Mouse (Mus musculus): Measurements from ENCODE around the gene Pigw. TPM values are rescaled to one million over a fixed set of nuclear protein-coding genes. Genes with fewer than 3 reads are reported as not detected.

Gene Pigw
- polyA plus RNA-seq, 1 experiment from 2014 or later: 2.0 TPM

Small RNA genes within 50 kb of the gene (microRNA-seq; reads per million reads assigned to microRNA genes)
- gene Gm23564: not detected

Other genes with a start within 250 kb of the Pigw start
- 9.4 and 10.7 TPM in 2 replicates for gene Mrm1, start 60.8 kb downstream of the Pigw start, polyA plus RNA-seq (2016; fragmentation: Nextera tagmentation; extraction: Ambion mirVana)
- 9.8 and 12.3 TPM in 2 replicates for gene Dhrs11, start 51.3 kb downstream of the Pigw start, polyA plus RNA-seq (2016; fragmentation: Nextera tagmentation; extraction: Ambion mirVana)
- gene Ggnbp2, start 9.5 kb downstream of the Pigw start, polyA plus RNA-seq (2016; fragmentation: Nextera tagmentation; extraction: Ambion mirVana): 69.5 and 72.6 TPM in 2 replicates
- gene Myo19, start 137 bp downstream of the Pigw start, polyA plus RNA-seq (2016; fragmentation: Nextera tagmentation; extraction: Ambion mirVana): 9.3 and 12.2 TPM in 2 replicates
- 65.6 and 66.5 TPM in 2 replicates for gene Znhit3, start 36.1 kb upstream of the Pigw start, polyA plus RNA-seq (2016; fragmentation: Nextera tagmentation; extraction: Ambion mirVana)
- gene Car4, start 77.5 kb upstream of the Pigw start, polyA plus RNA-seq (2016; fragmentation: Nextera tagmentation; extraction: Ambion mirVana): 0.33 TPM in 1 of 2 replicates, not detected in the other